Mouse (Mus musculus) heart, embryonic 16.5 days (tissue): ENCODE measurements around the gene Olfr376. TPM values are rescaled to one million over a fixed set of nuclear protein-coding genes. Genes with fewer than 3 reads are reported as not detected.

Source experiments
- ATAC-seq: fragments of 200-750 bp; cut with Nextera tagmentation; replicated peaks from 2 replicates; pipeline ENCODE4 v1.8.0; 2017; ENCODE audit warnings: moderate number of reproducible peaks; ENCODE audit not compliant: insufficient read depth, low FRiP score; ENCODE audit errors: extremely low read depth
- H3K27ac ChIP-seq: fragments of 300-500 bp; sonication (generic); 2 replicates; pipeline ENCODE4 v1.5.1; 2014; ENCODE audit warnings: mild to moderate bottlenecking, low read length, control low read depth, moderate library complexity
- H3K27me3 ChIP-seq: fragments of 300-500 bp; sonication (generic); 2 replicates; pipeline ENCODE4 v1.6.1; 2014; ENCODE audit warnings: low read length, mixed read lengths; ENCODE audit not compliant: control insufficient read depth, insufficient read depth
- H3K36me3 ChIP-seq: fragments of 300-500 bp; sonication (generic); 2 replicates; pipeline ENCODE4 v1.6.1; 2014; ENCODE audit not compliant: control insufficient read depth, insufficient read depth
- H3K4me1 ChIP-seq: fragments of 300-500 bp; sonication (generic); 2 replicates; pipeline ENCODE4 v1.6.1; 2014; ENCODE audit warnings: low read length, mixed read lengths; ENCODE audit not compliant: control insufficient read depth, insufficient read depth
- H3K4me2 ChIP-seq: fragments of 300-500 bp; sonication (generic); 2 replicates; pipeline ENCODE4 v1.6.1; 2014; ENCODE audit warnings: low read depth, mild to moderate bottlenecking, control low read depth, low read length
- H3K4me3 ChIP-seq: fragments of 300-500 bp; sonication (generic); 2 replicates; pipeline ENCODE4 v1.5.1; 2014; ENCODE audit warnings: mild to moderate bottlenecking, control low read depth, low read length
- H3K9ac ChIP-seq: fragments of 300-500 bp; sonication (generic); 2 replicates; pipeline ENCODE4 v1.6.1; 2014; ENCODE audit warnings: low read length, control low read depth
- H3K9me3 ChIP-seq: fragments of 300-500 bp; sonication (generic); replicated peaks from 2 replicates; pipeline ENCODE4 v1.6.1; 2016; ENCODE audit warnings: low read length; ENCODE audit not compliant: control insufficient read depth
- polyA plus RNA-seq: library from polyadenylated mRNA; unstranded; fragments of >200 nt; fragmentation: Nextera tagmentation; extraction: Ambion mirVana; gene quantifications from 2 replicates; pipeline ENCODE4 v1.2.1, GENCODE M21; 2015

The Olfr376 gene
- polyA plus RNA-seq, 1 experiment from 2014 or later = not detected

GRCm38 (mm10) chr11:73399514-73399913 is 28.5 kb downstream of the Olfr376 start, which contains the start of gene Olfr1:
Gene Olfr1, minus strand, starts transcription at chr11:73399614.
- no peaks in the 10 kb centered on the region for H3K9me3 ChIP-seq
- ATAC-seq = no peak
- H3K4me1 ChIP-seq = no peaks in the 10 kb centered on the region
- H3K4me2 ChIP-seq = no peak within 1 kb of the TSS
- H3K27ac ChIP-seq = no peak within 1 kb of the TSS
- no peak within 1 kb of the TSS for H3K4me3 ChIP-seq
- H3K9ac ChIP-seq = no peak within 1 kb of the TSS
- no peaks in the 10 kb centered on the region for H3K27me3 ChIP-seq
- no peaks in the 10 kb centered on the region for H3K36me3 ChIP-seq

Other genes with a start within 250 kb of the Olfr376 start
- 12.0 and 13.6 TPM in 2 replicates for gene Haspin, start 233.0 kb upstream of the Olfr376 start, polyA plus RNA-seq
- gene P2rx5, start 210.8 kb upstream of the Olfr376 start, polyA plus RNA-seq = 2.2 and 2.9 TPM in 2 replicates
- gene Emc6, start 194.2 kb upstream of the Olfr376 start, polyA plus RNA-seq = 105 and 113 TPM in 2 replicates
- gene Tax1bp3, start 194.2 kb upstream of the Olfr376 start, polyA plus RNA-seq = 237 and 257 TPM in 2 replicates
- gene Ctns, start 172.2 kb upstream of the Olfr376 start, polyA plus RNA-seq = 14.5 and 15.3 TPM in 2 replicates
- gene Shpk, start 171.8 kb upstream of the Olfr376 start, polyA plus RNA-seq = 0.86 and 1.00 TPM in 2 replicates
- 0.06 and 0.08 TPM in 2 replicates for gene Trpv1, start 137.0 kb upstream of the Olfr376 start, polyA plus RNA-seq
- gene Trpv3, start 103.9 kb upstream of the Olfr376 start, polyA plus RNA-seq = 0.08 and 0.09 TPM in 2 replicates
- gene Aspa, start 41.6 kb upstream of the Olfr376 start, polyA plus RNA-seq = 0.25 and 0.41 TPM in 2 replicates
- not detected in 2 replicates for gene Gm49340, start 41.5 kb upstream of the Olfr376 start, polyA plus RNA-seq
- gene Spata22, start 41.5 kb upstream of the Olfr376 start, polyA plus RNA-seq = not detected in 2 replicates
- not detected in 2 replicates for gene Olfr20, start 20.5 kb upstream of the Olfr376 start, polyA plus RNA-seq
- not detected in 2 replicates for gene Olfr1, start 28.4 kb downstream of the Olfr376 start, polyA plus RNA-seq
- gene Olfr378, start 57.2 kb downstream of the Olfr376 start, polyA plus RNA-seq = not detected in 2 replicates
- not detected in 2 replicates for gene Olfr380, start 86.3 kb downstream of the Olfr376 start, polyA plus RNA-seq
- gene Olfr381, start 120.4 kb downstream of the Olfr376 start, polyA plus RNA-seq = not detected in 2 replicates
- not detected in 2 replicates for gene Olfr382, start 146.0 kb downstream of the Olfr376 start, polyA plus RNA-seq
- gene Olfr385, start 221.8 kb downstream of the Olfr376 start, polyA plus RNA-seq = not detected in 2 replicates
- not detected in 2 replicates for gene Olfr384, start 227.3 kb downstream of the Olfr376 start, polyA plus RNA-seq